Mouse (Mus musculus): ENCODE data around the gene Iqsec1. TPM values are rescaled to one million over a fixed set of nuclear protein-coding genes. Genes with fewer than 3 reads are reported as not detected.

Gene Iqsec1
- polyA plus RNA-seq, 1 experiment from 2014 or later: 6.6 TPM

DNA sequence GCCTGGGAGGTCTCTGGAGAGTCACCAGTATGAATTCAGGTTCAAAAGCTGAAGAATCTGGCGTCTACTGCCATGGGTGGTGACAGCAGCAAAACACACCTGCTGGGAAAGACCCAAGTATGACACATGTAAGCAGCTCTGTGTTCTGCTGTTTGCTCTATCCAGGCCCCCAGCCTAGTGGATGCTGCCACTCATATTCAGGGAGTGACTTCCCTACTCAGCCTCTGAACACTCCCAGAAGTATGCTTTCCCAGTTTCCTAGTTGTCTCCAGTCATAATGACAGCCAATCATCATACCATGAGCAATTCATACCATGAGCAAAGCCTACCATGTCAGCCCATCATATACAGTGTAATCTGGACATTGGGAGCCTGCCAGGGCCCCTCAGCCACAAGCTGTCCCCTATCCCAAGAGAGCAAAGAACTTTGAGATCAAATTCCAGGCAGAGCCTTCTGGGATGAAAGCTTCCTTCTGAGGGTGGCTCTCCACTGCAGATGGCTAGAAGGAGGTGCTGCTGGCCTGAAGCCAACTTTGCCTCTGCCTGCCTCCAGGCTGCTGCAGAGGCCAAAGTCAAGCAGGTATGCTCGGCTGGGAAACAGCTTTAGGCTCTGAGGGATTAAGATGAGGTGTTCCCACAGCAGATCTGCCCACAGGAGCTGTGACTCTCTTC, 42.8 kb downstream of the Iqsec1 start:
- Histone ChIP-seq H3K36me3 (replicated peaks) (no peaks in the 10 kb centered on the region), H3K9me3 (no peaks in the 10 kb centered on the region), H3K27ac (replicated peaks) (no peak overlapping the region), H3K4me1 (peaks cover 5% of the 10 kb centered on the region), H3K27me3 (replicated peaks; ENCODE audit: low read depth, poor library complexity, severe bottlenecking) (no peaks in the 10 kb centered on the region), H3K4me3 (no peak overlapping the region)
- 72% methylated on average over 2 of the region's 2 CpGs for WGBS
- no peak for DNase-seq (ENCODE audit: low spot score)

DNA sequence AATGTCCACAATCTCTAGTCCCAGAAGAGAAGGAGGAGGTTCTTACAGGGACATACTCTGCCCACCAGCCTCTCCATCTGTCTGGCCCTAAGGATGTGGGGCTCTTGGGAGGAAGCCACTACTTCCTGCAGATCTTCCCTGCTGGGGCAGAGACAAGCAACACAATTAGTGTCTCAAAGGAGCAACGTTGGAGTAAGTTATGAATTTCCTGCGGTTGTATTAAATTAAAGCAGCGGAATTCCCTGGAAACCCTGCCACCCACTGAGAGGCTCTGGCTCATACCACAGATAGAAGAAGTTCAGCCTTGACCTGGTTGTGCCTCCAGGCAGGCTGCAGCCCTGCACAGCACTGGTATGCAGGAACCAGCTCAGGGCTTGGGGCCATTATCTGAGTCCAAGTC, 47.2 kb downstream of the Iqsec1 start:
- WGBS: 57% methylated on average over 3 of the region's 3 CpGs
- Histone ChIP-seq H3K4me3 (no peak overlapping the region), H3K27ac (replicated peaks) (no peak overlapping the region), H3K36me3 (replicated peaks) (no peaks in the 10 kb centered on the region), H3K27me3 (replicated peaks; ENCODE audit: low read depth, poor library complexity, severe bottlenecking) (no peaks in the 10 kb centered on the region), H3K4me1 (peaks cover 15% of the 10 kb centered on the region), H3K9me3 (no peaks in the 10 kb centered on the region)
- DNase-seq (ENCODE audit: low spot score): no peak

- 93% methylated on average over 3 of the region's 3 CpGs for WGBS
- no peak overlapping the region for H3K4me3 ChIP-seq
- H3K27ac ChIP-seq (replicated peaks): no peak overlapping the region
- peaks cover 10% of the 10 kb centered on the region; the same call in 1 of the 2 replicates for H3K4me1 ChIP-seq
- H3K27me3 ChIP-seq (replicated peaks; ENCODE audit: low read depth, poor library complexity, severe bottlenecking): no peaks in the 10 kb centered on the region
- H3K9me3 ChIP-seq: no peaks in the 10 kb centered on the region
- no peaks in the 10 kb centered on the region for H3K36me3 ChIP-seq (replicated peaks)
- no peak for DNase-seq (ENCODE audit: low spot score)
Measured at GRCm38 (mm10) chr6:90933656-90934055, 54.8 kb downstream of the Iqsec1 start.

- WGBS: 75% methylated on average over 2 of the region's 2 CpGs
- H3K4me1 ChIP-seq: peaks cover 7% of the 10 kb centered on the region; the same call in 1 of the 2 replicates
- no peaks in the 10 kb centered on the region for H3K27me3 ChIP-seq (replicated peaks; ENCODE audit: low read depth, poor library complexity, severe bottlenecking)
- H3K9me3 ChIP-seq: no peaks in the 10 kb centered on the region
- no peak overlapping the region for H3K4me3 ChIP-seq
- no peak overlapping the region for H3K27ac ChIP-seq (replicated peaks)
- no peaks in the 10 kb centered on the region for H3K36me3 ChIP-seq (replicated peaks)
- no peak for DNase-seq (ENCODE audit: low spot score)
Measured at GRCm38 (mm10) chr6:90928806-90929205, 59.7 kb downstream of the Iqsec1 start.

GRCm38 (mm10) chr6:90925472-90925871, 63.0 kb downstream of the Iqsec1 start:
- no peak for DNase-seq (ENCODE audit: low spot score)
- Histone ChIP-seq H3K9me3 (no peaks in the 10 kb centered on the region), H3K4me3 (no peak overlapping the region), H3K27me3 (replicated peaks; ENCODE audit: low read depth, poor library complexity, severe bottlenecking) (no peaks in the 10 kb centered on the region), H3K27ac (replicated peaks) (no peak overlapping the region), H3K4me1 (peaks cover 24% of the 10 kb centered on the region), H3K36me3 (replicated peaks) (no peaks in the 10 kb centered on the region)
- WGBS: 85% methylated on average over 3 of the region's 3 CpGs

DNA sequence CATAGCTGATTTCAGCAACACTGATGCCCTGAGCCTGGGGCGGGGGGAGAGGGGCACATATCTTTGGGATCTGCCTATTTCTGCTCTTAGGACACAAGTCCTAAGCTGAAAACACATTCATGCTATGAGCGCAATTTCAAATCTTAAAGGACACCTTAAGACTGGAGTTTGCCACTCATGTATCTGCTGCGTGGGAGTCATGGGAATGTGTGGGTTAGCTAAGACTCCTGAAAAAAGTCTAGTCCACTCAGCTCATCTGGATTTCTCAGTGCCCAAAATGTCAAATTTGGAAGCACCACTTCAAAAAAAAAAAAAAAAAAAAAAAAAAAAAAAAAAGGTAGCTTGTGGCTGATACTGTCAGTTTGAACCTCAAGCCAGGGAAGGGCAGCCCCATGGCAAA, 63.7 kb downstream of the Iqsec1 start:
- Histone ChIP-seq H3K27me3 (replicated peaks; ENCODE audit: low read depth, poor library complexity, severe bottlenecking) (no peaks in the 10 kb centered on the region), H3K9me3 (no peaks in the 10 kb centered on the region), H3K36me3 (replicated peaks) (no peaks in the 10 kb centered on the region), H3K4me1 (peaks cover 30% of the 10 kb centered on the region), H3K4me3 (no peak overlapping the region), H3K27ac (replicated peaks) (no peak overlapping the region)
- WGBS: 92% methylated on average over 3 of the region's 3 CpGs
- DNase-seq (ENCODE audit: low spot score): no peak

DNA sequence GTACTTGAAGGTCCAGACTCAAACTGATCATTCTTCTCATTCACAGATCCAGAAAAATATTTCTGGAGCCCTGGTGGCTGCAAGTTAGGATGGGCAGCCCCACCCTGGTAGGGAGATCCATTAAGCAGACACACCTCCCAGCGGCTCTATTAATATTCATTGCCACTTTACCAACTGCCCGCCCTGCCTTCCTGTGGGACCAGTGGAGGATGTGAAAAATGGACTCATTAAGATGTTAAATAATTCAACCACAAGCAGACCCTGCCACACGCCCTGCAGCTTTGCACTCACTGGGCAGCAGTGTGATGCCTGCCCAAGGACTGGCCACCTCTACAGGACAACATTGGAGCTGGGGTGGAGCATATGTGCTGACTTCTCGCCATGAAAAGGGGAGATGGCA, 64.1 kb downstream of the Iqsec1 start:
- no peaks in the 10 kb centered on the region for H3K9me3 ChIP-seq
- peaks cover 35% of the 10 kb centered on the region for H3K4me1 ChIP-seq
- WGBS: 73% methylated on average over 4 of the region's 4 CpGs
- H3K27ac ChIP-seq (replicated peaks): no peak overlapping the region
- no peak for DNase-seq (ENCODE audit: low spot score)
- no peaks in the 10 kb centered on the region for H3K27me3 ChIP-seq (replicated peaks; ENCODE audit: low read depth, poor library complexity, severe bottlenecking)
- no peak overlapping the region for H3K4me3 ChIP-seq
- H3K36me3 ChIP-seq (replicated peaks): no peaks in the 10 kb centered on the region

DNA sequence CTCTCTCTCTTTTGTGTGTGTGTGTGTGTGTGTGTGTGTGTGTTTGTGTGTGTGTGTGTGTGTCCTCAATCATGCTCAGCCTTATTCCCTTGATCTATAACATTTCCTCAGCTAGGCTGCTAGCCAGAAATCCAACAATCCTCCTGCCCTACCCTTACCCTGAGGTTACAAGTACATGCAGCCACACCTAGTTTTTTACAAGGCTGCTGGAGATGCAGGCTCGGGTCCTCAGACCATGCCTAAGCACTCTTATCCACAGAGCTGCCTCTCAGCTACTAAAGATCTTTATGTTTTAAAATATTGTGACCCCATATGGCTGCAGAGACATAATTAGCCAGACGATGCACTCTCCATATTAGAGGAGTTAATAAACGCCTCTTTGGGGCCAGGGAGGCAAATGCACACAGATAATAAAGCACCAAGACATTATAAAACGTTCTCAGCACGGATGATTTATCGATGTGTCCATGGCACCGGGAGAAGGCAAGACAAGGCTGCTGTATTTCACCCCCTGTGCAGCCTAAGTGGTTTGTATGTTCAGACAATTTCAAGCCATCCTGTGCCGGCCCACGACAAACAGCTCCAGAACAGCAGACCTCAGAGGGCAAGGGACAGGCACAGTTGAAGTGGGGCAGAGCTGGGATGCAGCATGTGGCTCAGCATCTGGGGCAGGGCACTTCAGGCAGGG, 67.1 kb downstream of the Iqsec1 start:
- no peaks in the 10 kb centered on the region for H3K27me3 ChIP-seq (replicated peaks; ENCODE audit: low read depth, poor library complexity, severe bottlenecking)
- no peak for DNase-seq (ENCODE audit: low spot score)
- no peak overlapping the region for H3K27ac ChIP-seq (replicated peaks)
- 82% methylated on average over 9 of the region's 9 CpGs for WGBS
- H3K4me1 ChIP-seq: peaks cover 35% of the 10 kb centered on the region
- no peak overlapping the region for H3K4me3 ChIP-seq
- H3K36me3 ChIP-seq (replicated peaks): no peaks in the 10 kb centered on the region
- no peaks in the 10 kb centered on the region for H3K9me3 ChIP-seq

- no peak for DNase-seq (ENCODE audit: low spot score)
- Histone ChIP-seq H3K4me3 (no peak overlapping the region), H3K27me3 (replicated peaks; ENCODE audit: low read depth, poor library complexity, severe bottlenecking) (no peaks in the 10 kb centered on the region), H3K36me3 (replicated peaks) (no peaks in the 10 kb centered on the region), H3K4me1 (peaks cover 40% of the 10 kb centered on the region), H3K9me3 (no peaks in the 10 kb centered on the region), H3K27ac (replicated peaks) (no peak overlapping the region)
- WGBS: 61% methylated on average over 5 of the region's 5 CpGs
Measured at GRCm38 (mm10) chr6:90920510-90921220, 67.8 kb downstream of the Iqsec1 start.

- H3K27me3 ChIP-seq (replicated peaks; ENCODE audit: low read depth, poor library complexity, severe bottlenecking): no peaks in the 10 kb centered on the region
- no peak overlapping the region for H3K4me3 ChIP-seq
- H3K4me1 ChIP-seq: peaks cover 47% of the 10 kb centered on the region
- 66% methylated on average over 4 of the region's 4 CpGs for WGBS
- H3K27ac ChIP-seq (replicated peaks): no peak overlapping the region
- DNase-seq (ENCODE audit: low spot score): no peak
- no peaks in the 10 kb centered on the region for H3K9me3 ChIP-seq
- no peaks in the 10 kb centered on the region for H3K36me3 ChIP-seq (replicated peaks)
Measured at GRCm38 (mm10) chr6:90919636-90920420, 68.7 kb downstream of the Iqsec1 start.

DNA sequence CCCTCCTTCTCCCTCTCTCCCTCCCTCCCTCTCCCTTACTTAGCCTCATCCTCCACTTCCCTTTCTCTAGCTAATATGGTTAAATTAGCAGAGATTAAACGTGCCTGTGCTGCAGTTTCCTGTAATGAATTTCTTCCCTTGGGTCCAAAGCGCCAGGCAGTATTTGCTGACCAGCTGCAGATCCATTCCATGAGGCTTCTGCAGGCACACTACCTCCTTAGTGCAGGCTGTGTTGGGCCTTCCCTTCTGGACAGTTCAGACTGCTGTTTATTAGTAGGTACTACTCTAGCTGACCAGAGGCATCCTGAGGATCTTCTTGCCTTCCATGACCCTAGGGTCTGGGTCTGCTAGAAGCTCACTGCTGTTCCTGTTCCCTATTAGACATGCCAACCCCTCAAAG, 72.9 kb downstream of the Iqsec1 start:
- H3K27me3 ChIP-seq (replicated peaks; ENCODE audit: low read depth, poor library complexity, severe bottlenecking): no peaks in the 10 kb centered on the region
- H3K27ac ChIP-seq (replicated peaks): no peak overlapping the region; the same call in 1 of the 2 replicates
- no peaks in the 10 kb centered on the region for H3K36me3 ChIP-seq (replicated peaks)
- no peak overlapping the region for H3K4me3 ChIP-seq
- WGBS: 48% methylated on average over 2 of the region's 2 CpGs
- no peak for DNase-seq (ENCODE audit: low spot score)
- peaks cover 24% of the 10 kb centered on the region for H3K4me1 ChIP-seq
- no peaks in the 10 kb centered on the region for H3K9me3 ChIP-seq

GRCm38 (mm10) chr6:90913771-90914170, 74.7 kb downstream of the Iqsec1 start:
- H3K27ac ChIP-seq (replicated peaks): no peak overlapping the region
- no peaks in the 10 kb centered on the region for H3K27me3 ChIP-seq (replicated peaks; ENCODE audit: low read depth, poor library complexity, severe bottlenecking)
- H3K4me1 ChIP-seq: peaks cover 11% of the 10 kb centered on the region
- H3K9me3 ChIP-seq: no peaks in the 10 kb centered on the region
- H3K36me3 ChIP-seq (replicated peaks): no peaks in the 10 kb centered on the region
- H3K4me3 ChIP-seq: no peak overlapping the region
- whole genome bisulfite sequencing: 85% methylated on average over 5 of the region's 5 CpGs
- no peak for DNase-seq (ENCODE audit: low spot score)
